Mouse (Mus musculus) E14TG2a.4 (cell line): ENCODE data around the gene Mettl23.

ENCODE experiments used
- CTCF ChIP-seq: conservative IDR thresholded peaks from 2 replicates; pipeline ENCODE4 v1.5.1; 2014; ENCODE audit warnings: low read length
- NANOG ChIP-seq: IDR thresholded peaks from 2 replicates; pipeline ENCODE4 v1.6.1; 2014; ENCODE audit warnings: borderline replicate concordance, low read length, mixed read lengths
- POU5F1 ChIP-seq: IDR thresholded peaks from 2 replicates; pipeline ENCODE4 v1.6.1; 2014; ENCODE audit warnings: low read length, borderline replicate concordance

DNA sequence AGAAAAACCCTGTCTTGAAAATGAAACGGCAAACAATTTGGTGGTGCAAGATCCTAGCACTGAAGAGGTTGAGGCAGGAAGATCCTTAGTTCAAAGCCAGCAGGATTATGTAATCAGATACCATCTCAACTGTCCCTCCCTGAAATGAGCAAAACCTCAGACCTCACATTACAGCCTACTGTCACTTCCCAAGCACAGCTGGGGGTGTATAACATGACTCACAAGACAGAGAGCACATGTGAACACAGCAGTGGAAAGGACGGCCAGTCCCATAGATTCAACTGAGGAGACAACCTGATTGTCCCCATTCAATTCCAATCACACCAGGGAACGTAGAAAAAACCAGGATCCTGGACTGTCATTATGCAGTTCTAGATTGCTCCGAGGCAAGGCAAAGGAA is 6.8 kb upstream of the Mettl23 start:
- TF ChIP-seq CTCF: no peak
- no peak for TF ChIP-seq POU5F1
- no peak for TF ChIP-seq NANOG
